Mouse (Mus musculus): Measurements from ENCODE around the gene Thrb.

DNA sequence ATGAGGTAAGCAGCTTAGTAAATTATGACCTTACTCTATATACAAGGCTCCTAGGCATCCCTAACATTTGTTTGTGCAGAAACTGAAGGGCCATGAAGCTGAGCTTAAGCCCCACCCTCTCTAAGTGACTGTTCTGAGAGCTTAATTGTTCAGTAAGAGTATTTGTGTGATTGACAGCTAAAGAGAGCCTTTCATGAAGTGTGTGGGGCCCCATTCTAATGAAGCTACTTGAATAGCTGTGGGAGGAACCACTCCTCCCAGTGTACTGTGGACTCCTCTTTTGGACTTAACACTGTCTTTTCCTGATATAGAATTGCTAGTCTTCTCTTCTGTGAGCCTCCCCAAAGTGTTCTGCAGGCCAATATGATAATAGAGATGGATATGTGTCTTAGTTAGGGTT, 88.9 kb downstream of the Thrb start:
- TF ChIP-seq POLR2A (IDR thresholded peaks at IDR 0.05; ENCODE audit: borderline replicate concordance, low read depth, low read length) (no peak), CTCF (IDR thresholded peaks at IDR 0.05; ENCODE audit: low read depth, low read length) (no peak)
